Mouse (Mus musculus): ENCODE data around the gene Tbc1d22a.

DNA sequence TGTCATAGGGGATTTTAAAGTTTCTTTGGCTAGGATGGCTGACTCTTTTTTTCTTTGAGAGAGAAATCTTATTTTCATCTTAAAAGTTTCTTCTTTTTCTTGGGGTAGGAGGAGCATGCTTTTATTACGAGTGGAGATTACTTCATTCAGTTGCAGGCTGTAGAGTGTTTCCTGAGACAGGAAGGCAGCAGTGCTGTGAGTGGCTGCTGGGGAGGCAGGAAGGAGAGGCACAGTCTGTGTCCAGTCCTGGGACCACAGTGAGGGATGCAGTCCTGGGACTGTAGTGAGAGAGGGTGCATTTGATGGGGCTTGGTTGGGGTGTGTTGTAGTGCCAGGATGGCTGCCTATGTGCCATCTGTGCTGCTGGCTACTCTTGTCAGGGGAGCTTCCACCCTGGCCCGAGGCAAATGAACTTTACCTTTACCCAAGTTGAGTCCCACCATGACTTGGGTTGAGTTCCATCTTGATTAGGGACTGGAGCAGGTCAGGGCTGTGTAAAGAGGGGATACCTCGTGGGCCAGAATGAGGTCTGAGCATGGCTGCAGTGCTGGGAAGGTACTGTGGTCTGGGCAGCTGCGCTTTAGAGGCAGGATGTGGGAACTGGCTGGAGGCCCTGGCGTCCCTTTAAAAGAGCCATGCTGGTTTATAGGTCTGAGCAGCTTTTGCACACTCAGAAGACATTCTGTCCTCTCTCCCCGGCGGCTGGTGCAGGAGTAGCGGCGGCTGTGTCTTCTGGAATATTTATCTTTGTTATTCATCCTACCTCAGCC lies 43.8 kb downstream of the Tbc1d22a start:
- TF ChIP-seq POLR2A (IDR thresholded peaks at IDR 0.05; ENCODE audit: insufficient read length, low read depth) (no peak), E2F4 (IDR thresholded peaks at IDR 0.05; ENCODE audit: insufficient read depth) (no peak), MAX (IDR thresholded peaks at IDR 0.05; ENCODE audit: low read depth) (no peak), POLR2AphosphoS2 (IDR thresholded peaks at IDR 0.05; ENCODE audit: insufficient read length, low read depth) (no peak), TCF3 (IDR thresholded peaks at IDR 0.05; ENCODE audit: insufficient read length, low read depth) (no peak), REST (IDR thresholded peaks at IDR 0.05; ENCODE audit: insufficient read depth, insufficient read length) (no peak), CEBPB (IDR thresholded peaks at IDR 0.05; ENCODE audit: insufficient read depth, poor library complexity, severe bottlenecking) (no peak), MYOD1 (IDR thresholded peaks at IDR 0.05; ENCODE audit: control insufficient read depth in 1 of 3, insufficient read length in 2 of 3, low read depth in 2 of 3) (peak in 2 of 3 experiments; percentile 62 to 84), TCF12 (IDR thresholded peaks at IDR 0.05; ENCODE audit: insufficient read depth, poor library complexity, severe bottlenecking) (no peak), MYOG (IDR thresholded peaks at IDR 0.05; ENCODE audit: control insufficient read depth in 1 of 3, insufficient read depth in 1 of 3, insufficient read length in 2 of 3, low read depth in 2 of 3) (peak in 1 of 3 experiments; percentile 80)
